Mouse (Mus musculus) liver, postnatal 0 days (tissue): ENCODE data around the gene Adcy9. TPM values are rescaled to one million over a fixed set of nuclear protein-coding genes. Genes with fewer than 3 reads are reported as not detected.

Source experiments
- ATAC-seq: fragments of 200-750 bp; cut with Nextera tagmentation; 2 replicates; pipeline ENCODE4 v1.8.0; 2017; ENCODE audit warnings: mild to moderate bottlenecking, moderate library complexity
- DNase-seq: peaks from one replicate; pipeline ENCODE4 v3.0.0-alpha.2; 2016
- H3K27ac ChIP-seq: fragments of 300-500 bp; sonication (generic); 2 replicates; pipeline ENCODE4 v1.5.1; 2014; ENCODE audit warnings: antibody characterized with exemption, moderate library complexity, mild to moderate bottlenecking, low read depth
- H3K27me3 ChIP-seq: fragments of 300-500 bp; sonication (generic); 2 replicates; pipeline ENCODE4 v1.6.1; 2014; ENCODE audit warnings: low read length, control low read depth, mixed read lengths; ENCODE audit not compliant: insufficient read depth
- H3K36me3 ChIP-seq: fragments of 300-500 bp; sonication (generic); replicated peaks from 2 replicates; pipeline ENCODE4 v1.6.1; 2014; ENCODE audit warnings: mild to moderate bottlenecking, control low read depth, low read length, moderate library complexity, mixed read lengths; ENCODE audit not compliant: insufficient read depth
- H3K4me1 ChIP-seq: fragments of 300-500 bp; sonication (generic); 2 replicates; pipeline ENCODE4 v1.6.1; 2014; ENCODE audit warnings: antibody characterized with exemption, mild to moderate bottlenecking, control low read depth; ENCODE audit not compliant: insufficient read depth
- H3K4me2 ChIP-seq: fragments of 300-500 bp; sonication (generic); 2 replicates; pipeline ENCODE4 v1.6.1; 2014; ENCODE audit warnings: low read depth, mild to moderate bottlenecking, low read length, moderate library complexity, mixed read lengths
- H3K4me3 ChIP-seq: fragments of 300-500 bp; sonication (generic); 2 replicates; pipeline ENCODE4 v1.5.1; 2014; ENCODE audit warnings: low read depth, low read length
- H3K9ac ChIP-seq: fragments of 300-500 bp; sonication (generic); replicated peaks from 2 replicates; pipeline ENCODE4 v1.6.1; 2014; ENCODE audit warnings: mild to moderate bottlenecking, moderate library complexity
- H3K9me3 ChIP-seq: fragments of 300-500 bp; sonication (generic); 2 replicates; pipeline ENCODE4 v1.6.1; 2016; ENCODE audit warnings: mild to moderate bottlenecking, control low read depth, low read length, mixed read lengths
- CTCF ChIP-seq: sonication (generic); IDR thresholded peaks from 2 replicates; pipeline ENCODE4 v1.5.1; 2016; ENCODE audit warnings: antibody characterized with exemption, low read depth
- EP300 ChIP-seq: IDR thresholded peaks from 2 replicates; pipeline ENCODE4 v1.6.1; 2016; ENCODE audit warnings: antibody characterized with exemption, low read depth, mild to moderate bottlenecking
- WGBS: fragments of 180-500 bp; shearing (Covaris S2); extraction: QIAGEN DNeasy Blood & Tissue Kit; methylation state at CpG from one replicate; pipeline ENCODE4 v1.1.7; 2014; ENCODE audit not compliant: insufficient replicate concordance; 5-methylcytosine and 5-hydroxymethylcytosine counted together
- polyA plus RNA-seq: library from polyadenylated mRNA; unstranded; fragments of >200 nt; fragmentation: Nextera tagmentation; extraction: Ambion mirVana; gene quantifications from 2 replicates; pipeline ENCODE4 v1.2.1, GENCODE M21; 2015

Adcy9 gene
- polyA plus RNA-seq, 1 experiment from 2014 or later: 0.80 TPM

- DNase-seq: no peak
- 58% methylated on average over 3 of the region's 3 CpGs for WGBS
These were observed 2.7 kb upstream of the Adcy9 start for GRCm38 (mm10) chr16:4422991-4423390.

DNA sequence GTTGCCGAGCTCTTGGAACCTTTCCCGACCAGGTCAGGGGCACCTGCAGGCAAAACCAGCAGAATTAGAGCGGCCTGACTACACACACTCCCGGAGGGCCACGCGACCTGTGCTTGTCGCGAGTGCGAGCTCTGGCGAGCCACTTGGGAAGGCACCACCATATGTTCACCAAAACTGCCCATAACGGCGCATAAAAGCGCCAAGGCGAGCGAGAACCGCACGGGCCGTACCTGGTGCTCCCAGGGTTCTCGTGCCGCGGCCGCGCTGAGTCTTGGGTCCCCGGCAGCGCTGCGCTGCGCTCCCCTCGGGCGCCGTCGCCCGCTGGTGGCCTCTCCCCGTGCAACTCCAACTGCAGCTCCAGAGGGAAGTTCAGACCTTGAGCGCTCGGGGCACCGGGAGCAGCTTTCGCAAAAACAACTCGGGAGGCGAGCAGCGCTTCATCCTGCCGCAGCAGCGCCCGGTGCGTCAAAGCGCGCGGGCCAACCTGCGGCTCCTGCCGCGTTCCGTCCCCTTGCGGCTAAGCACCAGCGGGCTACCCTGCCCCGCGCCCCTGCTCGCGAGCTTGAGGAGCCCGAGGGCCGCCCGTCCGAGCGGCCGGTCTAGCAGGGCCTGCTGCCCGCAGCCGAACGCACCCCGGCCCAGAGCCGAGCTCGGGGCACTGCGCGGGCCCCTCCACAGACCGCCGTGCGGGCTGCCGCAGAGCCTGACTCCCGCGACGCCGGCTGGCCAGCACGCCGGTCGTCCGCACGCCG lies 576 bp downstream of the Adcy9 start:
- no peak for TF ChIP-seq EP300
- TF ChIP-seq CTCF: no peak
- Histone ChIP-seq H3K4me2 (peak overlapping the region; percentile 96), H3K4me3 (peak overlapping the region; percentile 66), H3K9me3 (no peaks in the 10 kb centered on the region), H3K4me1 (peaks cover 27% of the 10 kb centered on the region), H3K27ac (peak overlapping the region; percentile 80), H3K36me3 (no peaks in the 10 kb centered on the region), H3K9ac (peak overlapping the region; percentile 72), H3K27me3 (no peaks in the 10 kb centered on the region)
- under 1% methylated on average over 65 of the region's 85 CpGs for WGBS
- ATAC-seq (peak; percentile 72), DNase-seq (peak; percentile 64)

More at GRCm38 (mm10) chr16:4422991-4423390, 2.7 kb upstream of the Adcy9 start:
- Histone ChIP-seq H3K9me3 (no peaks in the 10 kb centered on the region), H3K4me3 (no peak overlapping the region), H3K4me1 (peaks cover 14% of the 10 kb centered on the region), H3K27me3 (no peaks in the 10 kb centered on the region), H3K36me3 (no peaks in the 10 kb centered on the region), H3K9ac (no peak overlapping the region), H3K27ac (no peak overlapping the region), H3K4me2 (no peak overlapping the region)
- peak; percentile 18; the same call in 1 of the 2 replicates for ATAC-seq
- no peak for TF ChIP-seq CTCF
- TF ChIP-seq EP300: no peak

- Histone ChIP-seq H3K9ac (peak overlapping the region; percentile 72), H3K4me3 (peak overlapping the region; percentile 66), H3K27me3 (no peaks in the 10 kb centered on the region), H3K9me3 (no peaks in the 10 kb centered on the region), H3K4me1 (peaks cover 35% of the 10 kb centered on the region), H3K4me2 (peak overlapping the region; percentile 96), H3K36me3 (no peaks in the 10 kb centered on the region), H3K27ac (peak overlapping the region; percentile 80)
- DNase-seq: no peak
- ATAC-seq: no peak
- WGBS: 23% methylated on average over 32 of the region's 32 CpGs
- no peak for TF ChIP-seq EP300
- no peak for TF ChIP-seq CTCF
These were observed 1.3 kb downstream of the Adcy9 start for GRCm38 (mm10) chr16:4418776-4419545.

DNA sequence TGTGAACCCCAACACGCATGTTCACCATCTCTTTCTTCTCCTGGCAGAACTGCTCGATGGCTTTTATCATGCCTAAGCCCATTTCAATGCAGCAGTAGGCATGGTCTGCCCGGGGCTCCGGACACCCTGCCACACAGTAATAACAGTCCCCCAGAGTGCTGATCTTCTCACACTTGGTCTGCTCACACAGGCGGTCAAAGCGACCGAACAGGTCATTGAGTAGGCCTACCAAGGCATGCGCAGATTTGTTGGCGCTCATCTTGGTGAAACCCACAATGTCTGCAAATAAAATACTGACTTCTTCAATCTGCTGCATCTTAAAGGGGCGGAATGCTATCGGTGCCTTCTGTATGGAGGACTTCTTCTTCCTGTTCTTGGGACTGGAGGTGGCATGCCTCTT lies 2.2 kb downstream of the Adcy9 start:
- no peak overlapping the region for H3K27ac ChIP-seq
- H3K9ac ChIP-seq: no peak overlapping the region
- peak overlapping the region; percentile 96 for H3K4me2 ChIP-seq
- DNase-seq: no peak
- TF ChIP-seq EP300 (no peak), CTCF (no peak)
- H3K27me3 ChIP-seq: no peaks in the 10 kb centered on the region
- H3K36me3 ChIP-seq: no peaks in the 10 kb centered on the region
- no peaks in the 10 kb centered on the region for H3K9me3 ChIP-seq
- H3K4me3 ChIP-seq: no peak overlapping the region
- no peak for ATAC-seq
- 89% methylated on average over 11 of the region's 11 CpGs for WGBS
- peaks cover 38% of the 10 kb centered on the region for H3K4me1 ChIP-seq

- Histone ChIP-seq H3K4me3 (no peak overlapping the region), H3K27ac (no peak overlapping the region), H3K4me1 (peaks cover 38% of the 10 kb centered on the region), H3K4me2 (peak overlapping the region; percentile 96; the same call in 1 of the 2 replicates), H3K9ac (no peak overlapping the region), H3K36me3 (no peaks in the 10 kb centered on the region), H3K9me3 (no peaks in the 10 kb centered on the region), H3K27me3 (no peaks in the 10 kb centered on the region)
- TF ChIP-seq CTCF: no peak
- TF ChIP-seq EP300: no peak
- ATAC-seq (no peak), DNase-seq (no peak)
- WGBS: 65% methylated on average over 7 of the region's 7 CpGs
These were observed 2.8 kb downstream of the Adcy9 start for GRCm38 (mm10) chr16:4417455-4417854.

- H3K27ac ChIP-seq: no peak overlapping the region
- ATAC-seq: no peak
- no peaks in the 10 kb centered on the region for H3K9me3 ChIP-seq
- peaks cover 36% of the 10 kb centered on the region for H3K4me1 ChIP-seq
- H3K36me3 ChIP-seq: no peaks in the 10 kb centered on the region
- H3K9ac ChIP-seq: no peak overlapping the region
- 60% methylated on average over 8 of the region's 8 CpGs for WGBS
- peak overlapping the region; percentile 44 for H3K4me2 ChIP-seq
- H3K27me3 ChIP-seq: no peaks in the 10 kb centered on the region
- no peak for TF ChIP-seq CTCF
- no peak for TF ChIP-seq EP300
- no peak for DNase-seq
- H3K4me3 ChIP-seq: no peak overlapping the region
These were observed 5.3 kb downstream of the Adcy9 start for GRCm38 (mm10) chr16:4414881-4415585.
